Mouse (Mus musculus): ENCODE data around the gene Cxcl17.
"Not testable (repeated sequence)": the region's sequence is repeated elsewhere in the genome, so short reads cannot be mapped to it uniquely, and the experiment has no call there.

Gene Cxcl17

GRCm38 (mm10) chr7:25412833-25413441 is at the start of gene Cxcl17:
Gene Cxcl17 (minus strand): TSS chr7:25412886.
- no peak for DNase-seq (ENCODE audit: low spot score in 2 of 2)

DNA sequence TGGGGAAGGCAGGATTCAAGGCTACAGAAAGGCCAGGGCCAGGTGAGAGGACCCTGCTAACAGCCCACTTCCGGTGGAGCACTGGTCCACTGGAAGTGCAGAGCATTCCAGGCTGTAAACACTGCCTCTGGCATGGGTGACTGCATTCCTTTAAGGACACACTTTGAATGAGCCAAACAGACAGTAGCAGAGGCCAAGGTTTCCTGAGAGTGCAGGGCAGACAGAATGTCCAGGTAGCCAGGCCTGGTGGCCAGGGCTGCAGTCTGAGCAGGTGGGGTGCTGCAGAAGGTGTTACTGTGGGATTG is 49.3 kb upstream of the Cxcl17 start:
- not testable (repeated sequence) for DNase-seq (ENCODE audit: low spot score in 2 of 2)

DNA sequence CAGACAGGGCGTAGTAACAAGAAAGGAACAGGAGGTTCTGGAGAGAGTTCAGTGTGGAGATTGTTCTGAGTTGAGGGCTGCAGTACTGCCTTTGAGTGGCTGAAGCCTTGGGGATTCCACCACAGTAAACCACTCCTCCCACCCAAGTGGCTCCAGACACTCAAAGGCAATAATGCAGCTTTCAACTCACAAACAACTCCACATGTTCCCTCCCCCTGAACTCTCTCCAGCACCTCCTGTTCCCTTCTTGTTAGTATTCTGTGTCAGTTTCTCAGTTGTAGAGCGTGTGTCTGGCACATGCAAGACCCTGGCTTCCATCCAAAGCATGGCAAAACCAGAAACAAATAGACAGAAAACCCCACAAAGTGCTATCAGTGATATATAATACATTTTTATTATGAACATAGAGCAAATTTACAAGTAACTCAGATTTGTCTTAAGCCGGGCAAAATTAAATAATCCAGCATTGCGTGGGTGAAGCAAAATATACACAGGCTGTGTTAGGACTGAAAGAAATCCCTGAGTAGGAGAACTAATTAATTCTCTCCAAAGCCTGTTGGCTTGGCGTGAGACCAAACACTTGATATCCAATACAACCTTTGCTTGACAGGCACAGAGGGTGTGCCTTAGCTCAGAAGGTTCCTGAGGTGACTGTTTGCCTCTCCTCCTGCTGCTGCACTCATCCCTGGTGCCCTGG is 48.8 kb upstream of the Cxcl17 start:
- DNase-seq (ENCODE audit: low spot score in 2 of 2): not testable (repeated sequence)

- DNase-seq (ENCODE audit: low spot score in 2 of 2): no peak
These were observed 39.4 kb upstream of the Cxcl17 start for GRCm38 (mm10) chr7:25452103-25452502.

DNA sequence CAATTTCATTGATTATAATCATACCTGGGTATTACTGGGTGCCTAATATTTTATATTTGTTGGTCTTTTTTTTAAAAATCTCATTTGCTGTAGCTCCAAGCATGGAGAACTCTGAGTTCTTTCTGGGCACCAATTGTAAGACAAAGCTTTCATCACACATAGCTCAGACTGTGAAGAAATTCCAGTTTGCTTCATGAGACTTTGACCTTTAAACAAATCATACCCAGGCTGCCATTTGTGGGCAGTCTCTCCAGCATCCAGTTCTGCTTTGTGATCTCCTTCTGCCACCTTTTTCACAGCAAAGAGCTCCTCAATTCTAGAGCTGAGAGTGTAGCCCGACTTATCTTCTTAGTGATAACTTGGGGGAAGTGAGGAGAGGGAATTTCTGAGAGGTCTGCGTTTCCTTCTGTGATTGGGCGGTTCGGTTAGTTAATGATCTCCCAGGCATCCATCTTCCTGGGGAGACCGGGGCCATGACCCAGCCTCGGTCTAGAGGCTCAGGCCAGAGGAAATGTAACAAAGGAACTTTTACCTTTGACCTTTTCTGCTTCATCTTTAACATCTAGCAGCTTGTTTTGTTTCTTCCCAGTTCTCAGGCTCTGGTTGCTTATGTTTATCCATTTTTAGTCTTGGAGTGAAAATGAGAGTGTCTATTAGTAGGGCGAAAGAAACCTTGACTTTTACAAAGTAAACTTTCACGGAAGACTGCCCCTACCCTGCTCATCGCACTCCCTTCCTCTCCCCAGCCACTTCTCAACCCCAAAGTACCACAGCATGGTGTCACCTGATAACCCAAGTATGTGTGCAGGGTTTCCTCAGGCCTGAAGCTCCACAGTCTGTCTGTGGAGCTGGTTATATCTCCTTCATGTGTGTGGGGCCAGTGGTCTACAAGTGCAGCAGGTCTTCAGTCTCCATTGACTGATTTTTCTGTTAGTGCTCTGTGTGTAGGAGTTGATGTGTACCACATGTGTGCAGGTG is 37.5 kb upstream of the Cxcl17 start:
- no peak for DNase-seq (ENCODE audit: low spot score in 2 of 2)

DNA sequence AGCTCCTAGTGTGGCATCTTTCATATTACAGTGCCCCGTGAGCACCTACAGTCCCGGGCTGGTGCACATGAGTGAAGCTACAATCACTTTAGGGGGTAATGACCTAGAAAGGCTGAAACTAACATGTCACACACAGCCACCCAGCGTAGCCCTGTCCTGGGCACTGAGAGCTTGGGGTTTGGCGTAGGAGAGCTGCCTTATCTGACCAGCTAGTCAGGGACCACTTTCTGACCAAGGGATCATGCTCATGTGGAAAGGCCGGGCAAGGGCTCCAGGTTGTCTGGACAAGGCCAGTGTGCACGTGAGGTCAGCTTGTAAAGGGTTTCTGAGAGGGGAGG is 28.1 kb upstream of the Cxcl17 start:
- no peak for DNase-seq (ENCODE audit: low spot score in 2 of 2)

DNA sequence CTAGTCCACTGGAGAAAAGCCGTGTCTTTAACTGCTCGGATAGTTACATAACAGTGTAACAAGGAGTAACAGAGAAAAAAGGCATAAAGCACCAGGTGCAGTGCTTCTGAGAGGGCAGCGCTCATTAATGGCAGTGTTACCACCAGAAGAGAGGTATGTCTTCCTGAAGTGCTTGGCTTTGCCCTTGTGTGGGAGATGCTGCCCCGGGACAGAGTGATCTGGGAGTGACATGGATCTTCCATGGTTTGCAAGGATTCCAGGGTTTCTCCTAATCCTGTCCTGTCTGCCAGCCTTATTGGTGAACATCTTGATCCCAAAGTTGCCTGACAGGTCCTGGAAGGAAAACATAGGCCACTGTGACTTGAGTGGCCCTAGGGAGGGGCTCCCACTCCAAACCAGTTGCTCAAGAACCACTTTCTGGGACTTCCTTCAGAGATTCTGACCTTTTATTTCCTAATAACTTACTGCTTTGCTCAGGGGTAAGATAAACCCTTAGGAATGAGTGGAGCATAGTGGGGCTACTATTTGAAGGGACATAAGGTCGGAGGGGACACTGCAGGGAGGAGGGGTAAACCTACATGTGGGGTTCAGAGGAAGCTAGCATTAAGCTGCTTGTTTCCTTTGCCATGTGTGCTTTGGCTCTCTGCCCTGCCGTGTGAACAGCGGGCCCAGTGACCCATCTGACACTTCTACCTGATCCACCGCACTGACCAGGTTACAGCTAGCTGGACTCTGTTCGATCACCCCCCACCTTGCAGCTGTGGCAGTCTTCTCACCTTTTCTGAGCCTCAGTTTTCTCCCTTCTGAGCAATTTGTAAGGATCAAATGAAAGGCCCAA is 27.5 kb upstream of the Cxcl17 start:
- peak in 1 of 2 experiments; percentile 22 for DNase-seq (ENCODE audit: low spot score in 2 of 2)

DNA sequence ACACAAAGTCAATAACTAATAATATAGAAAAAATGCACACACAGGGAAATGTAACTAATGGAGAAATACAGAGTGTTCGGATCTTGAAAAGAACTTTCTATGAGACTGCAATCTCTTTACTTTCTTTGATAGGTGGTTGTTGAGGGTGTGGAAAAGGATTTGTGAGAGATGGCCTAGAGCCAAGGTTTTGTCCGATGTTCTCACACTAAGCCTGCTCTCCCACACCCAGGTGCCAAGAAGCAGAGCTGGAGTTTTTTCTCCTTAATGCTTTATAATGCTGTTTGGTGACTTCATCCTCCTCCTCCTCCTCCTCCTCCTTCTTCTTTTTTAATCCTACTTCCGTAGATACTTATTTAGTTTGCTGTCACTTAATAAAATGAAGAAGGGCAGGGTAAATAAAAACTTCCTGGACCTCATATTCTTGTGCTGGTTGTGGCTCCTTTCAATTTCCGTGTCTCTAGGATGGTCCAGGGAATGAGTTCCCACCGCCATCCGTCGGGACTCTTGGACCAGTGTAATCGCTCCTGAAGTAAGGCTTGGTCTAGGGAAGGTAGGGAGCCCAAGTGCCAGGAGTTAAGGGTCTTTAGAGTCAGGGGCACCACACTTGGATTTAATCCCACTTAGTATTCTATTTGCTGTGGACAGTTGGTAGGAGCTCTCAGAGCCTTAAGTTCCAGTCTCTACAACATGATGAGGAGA is 26.6 kb upstream of the Cxcl17 start:
- DNase-seq (ENCODE audit: low spot score in 2 of 2): no peak

GRCm38 (mm10) chr7:25436704-25437103 is 24.0 kb upstream of the Cxcl17 start:
- DNase-seq (ENCODE audit: low spot score in 2 of 2): no peak

- DNase-seq (ENCODE audit: low spot score in 2 of 2): no peak
These were observed 23.5 kb upstream of the Cxcl17 start for GRCm38 (mm10) chr7:25436226-25436625.

DNA sequence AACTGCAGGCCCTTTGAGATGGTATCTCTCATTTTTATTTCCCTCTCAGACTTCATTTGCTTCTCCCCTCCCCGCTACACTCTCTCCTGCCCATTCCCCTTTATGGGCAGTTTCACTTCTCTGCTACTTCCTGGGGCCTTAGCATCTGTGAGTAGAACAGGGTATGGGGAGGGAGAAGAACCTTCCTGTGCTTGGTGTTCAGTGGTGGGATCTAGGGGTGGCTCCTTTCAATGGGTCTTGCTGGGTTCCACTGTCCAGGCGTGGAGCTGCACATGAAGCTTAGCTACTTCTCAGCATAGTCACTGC is 22.8 kb upstream of the Cxcl17 start:
- DNase-seq (ENCODE audit: low spot score in 2 of 2): no peak

- DNase-seq (ENCODE audit: low spot score in 2 of 2): no peak
These were observed 22.2 kb upstream of the Cxcl17 start for GRCm38 (mm10) chr7:25434654-25435545.

- DNase-seq (ENCODE audit: low spot score in 2 of 2): no peak
These were observed 21.3 kb upstream of the Cxcl17 start for GRCm38 (mm10) chr7:25433781-25434560.

- no peak for DNase-seq (ENCODE audit: low spot score in 2 of 2)
These were observed 20.4 kb upstream of the Cxcl17 start for GRCm38 (mm10) chr7:25433007-25433541.

- no peak for DNase-seq (ENCODE audit: low spot score in 2 of 2)
These were observed 19.7 kb upstream of the Cxcl17 start for GRCm38 (mm10) chr7:25432381-25432780.

DNA sequence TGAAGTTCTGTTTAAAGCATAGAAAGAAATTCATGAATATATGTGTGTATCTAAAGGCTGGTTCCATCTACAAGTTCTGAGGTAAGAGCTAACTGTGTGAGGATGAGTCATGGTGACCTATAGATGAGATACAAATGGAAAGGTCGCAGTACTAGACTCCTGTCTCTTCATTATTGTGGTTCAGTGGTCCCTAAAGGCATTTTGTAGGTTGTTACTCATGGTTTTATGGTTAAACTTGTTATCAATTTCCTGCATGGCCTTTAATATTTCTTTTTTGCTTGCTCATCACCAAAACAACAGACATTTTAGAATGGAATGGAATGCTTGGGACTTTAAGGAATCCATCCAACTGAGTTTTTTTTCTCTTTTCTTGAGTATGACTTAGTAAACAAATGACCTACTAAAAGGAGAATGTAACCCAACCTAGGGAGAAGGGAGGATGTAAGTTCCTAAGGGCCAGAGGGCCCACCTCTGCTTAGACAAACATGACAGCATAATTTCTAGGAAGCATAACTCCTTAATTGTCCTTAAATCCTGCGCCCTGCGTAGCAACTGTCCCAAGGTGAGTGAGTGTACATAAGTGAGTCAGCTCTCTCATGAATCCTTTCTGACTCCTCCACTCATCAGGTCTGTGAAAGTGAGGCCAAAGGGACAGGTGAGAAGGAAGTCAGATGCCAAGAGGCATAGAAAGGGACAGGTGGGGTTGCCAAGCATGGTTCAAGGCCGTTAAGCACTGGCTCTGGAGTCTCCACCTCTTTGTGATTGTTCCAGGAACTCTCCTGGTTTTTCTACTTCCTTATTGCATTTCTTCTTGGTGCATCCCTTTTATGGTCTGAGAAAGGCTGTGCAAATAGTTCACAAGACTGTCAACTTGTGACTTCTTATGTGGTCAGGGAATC is 17.4 kb upstream of the Cxcl17 start:
- no peak for DNase-seq (ENCODE audit: low spot score in 2 of 2)

DNA sequence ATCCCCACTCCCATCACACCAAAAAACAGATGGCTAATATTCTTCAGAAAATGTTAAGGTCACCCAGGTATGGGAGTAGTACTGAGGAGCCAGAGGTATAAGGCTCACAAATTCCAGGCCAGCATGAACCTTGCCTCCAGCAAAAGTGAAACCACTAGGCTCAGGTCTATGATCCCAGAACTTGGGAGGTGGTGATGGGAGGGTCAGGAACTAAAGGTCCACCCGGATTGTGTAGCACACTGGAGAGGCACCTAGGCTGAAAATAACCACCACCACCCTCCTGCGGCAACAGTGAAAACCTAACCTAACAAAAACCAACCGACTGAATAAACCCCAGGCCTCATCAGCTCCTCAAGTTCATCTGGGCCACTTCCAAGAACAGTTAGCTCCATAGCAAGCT is 15.6 kb upstream of the Cxcl17 start:
- no peak for DNase-seq (ENCODE audit: low spot score in 2 of 2)

DNA sequence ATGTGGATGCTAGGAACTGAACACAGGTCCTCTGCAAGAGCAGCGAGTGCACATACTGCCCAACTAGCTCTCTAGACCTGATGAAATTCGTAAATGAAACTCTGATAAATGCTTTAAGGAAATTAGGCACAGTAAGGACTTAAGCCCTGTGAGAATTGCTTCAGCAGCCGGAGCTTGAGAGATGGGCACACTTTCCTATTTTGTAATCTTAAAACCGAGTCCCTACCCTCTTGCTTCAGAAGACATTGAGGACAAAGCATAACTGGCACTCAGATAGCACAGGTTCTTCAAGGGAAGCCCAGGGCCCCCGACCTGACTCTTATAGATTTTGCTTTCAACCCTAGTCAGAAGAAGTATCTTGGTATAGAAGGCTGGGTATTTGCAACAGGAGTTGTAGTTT is 14.5 kb upstream of the Cxcl17 start:
- no peak for DNase-seq (ENCODE audit: low spot score in 2 of 2)

All from urinary bladder, adult 18-20 months (tissue).